Mouse (Mus musculus): Measurements from ENCODE around the gene Gchfr. TPM values are rescaled to one million over a fixed set of nuclear protein-coding genes. Genes with fewer than 3 reads are reported as not detected.

Gene Gchfr
- total and polyA plus RNA-seq, 2 experiments from 2014 or later = 1.9 TPM; not detected in 1

- H3K4me2 ChIP-seq (ENCODE audit: low read depth) = no peak overlapping the region
- DNase-seq = no peak
- peak; percentile 14; the same call in 1 of the 2 replicates for ATAC-seq
- H3K36me3 ChIP-seq (ENCODE audit: insufficient read depth) = no peaks in the 10 kb centered on the region
- no peaks in the 10 kb centered on the region for H3K9me3 ChIP-seq (ENCODE audit: low read length)
- WGBS = 52% methylated on average over 5 of the region's 5 CpGs
- H3K27me3 ChIP-seq (ENCODE audit: insufficient read depth, low read length) = no peaks in the 10 kb centered on the region
- no peaks in the 10 kb centered on the region for H3K4me1 ChIP-seq (ENCODE audit: insufficient read depth)
- TF ChIP-seq CTCF (IDR thresholded peaks at IDR 0.05; ENCODE audit: low read depth) = no peak
- no peak overlapping the region for H3K27ac ChIP-seq (ENCODE audit: low read depth, low read length)
- no peak overlapping the region for H3K9ac ChIP-seq
- no peak overlapping the region for H3K4me3 ChIP-seq (ENCODE audit: low read depth, low read length)
Measured at GRCm38 (mm10) chr2:119202914-119203453, 35.4 kb downstream of the Gchfr start.

GRCm38 (mm10) chr2:119203871-119204460 is 36.4 kb downstream of the Gchfr start:
- no peak for DNase-seq

GRCm38 (mm10) chr2:119207961-119208343 is 40.4 kb downstream of the Gchfr start:
- Histone ChIP-seq H3K9me3 (ENCODE audit: low read length) (no peaks in the 10 kb centered on the region), H3K27me3 (ENCODE audit: insufficient read depth, low read length) (no peaks in the 10 kb centered on the region), H3K27ac (ENCODE audit: low read depth, low read length) (peak overlapping the region; percentile 88), H3K4me3 (ENCODE audit: low read depth, low read length) (peak overlapping the region; percentile 85), H3K9ac (peak overlapping the region; percentile 70), H3K4me1 (ENCODE audit: insufficient read depth) (peaks cover 3% of the 10 kb centered on the region; the same call in 1 of the 2 replicates), H3K4me2 (ENCODE audit: low read depth) (peak overlapping the region; percentile 64), H3K36me3 (ENCODE audit: insufficient read depth) (peaks cover 21% of the 10 kb centered on the region)
- 20% methylated on average over 6 of the region's 6 CpGs for WGBS
- no peak for DNase-seq
- no peak for ATAC-seq
- TF ChIP-seq CTCF (IDR thresholded peaks at IDR 0.05; ENCODE audit: low read depth) = no peak

More at GRCm38 (mm10) chr2:119203871-119204460, 36.4 kb downstream of the Gchfr start:
- no peak overlapping the region for H3K27ac ChIP-seq (ENCODE audit: low read depth, low read length)
- ATAC-seq = no peak
- H3K4me3 ChIP-seq (ENCODE audit: low read depth, low read length) = no peak overlapping the region
- H3K9ac ChIP-seq = no peak overlapping the region
- H3K4me1 ChIP-seq (ENCODE audit: insufficient read depth) = no peaks in the 10 kb centered on the region
- no peaks in the 10 kb centered on the region for H3K27me3 ChIP-seq (ENCODE audit: insufficient read depth, low read length)
- WGBS = 79% methylated on average over 4 of the region's 4 CpGs
- H3K9me3 ChIP-seq (ENCODE audit: low read length) = no peaks in the 10 kb centered on the region
- H3K36me3 ChIP-seq (ENCODE audit: insufficient read depth) = no peaks in the 10 kb centered on the region
- TF ChIP-seq CTCF (IDR thresholded peaks at IDR 0.05; ENCODE audit: low read depth) = no peak
- H3K4me2 ChIP-seq (ENCODE audit: low read depth) = no peak overlapping the region

GRCm38 (mm10) chr2:119208344-119209175 is 41.0 kb downstream of the Gchfr start, which contains the start of the genes Zfyve19 and Dnajc17:
Gene Zfyve19 (plus strand): TSS chr2:119208617.
Gene Dnajc17 (minus strand): TSS chr2:119208795.
- peak; percentile 97 for DNase-seq
- peak within 1 kb of the TSS; percentile 85 for H3K4me3 ChIP-seq (ENCODE audit: low read depth, low read length)
- H3K27ac ChIP-seq (ENCODE audit: low read depth, low read length) = peak within 1 kb of the TSS; percentile 88
- H3K4me2 ChIP-seq (ENCODE audit: low read depth) = peak within 1 kb of the TSS; percentile 69
- peak within 1 kb of the TSS; percentile 70 for H3K9ac ChIP-seq
- H3K9me3 ChIP-seq (ENCODE audit: low read length) = no peaks in the 10 kb centered on the region
- peaks cover 21% of the 10 kb centered on the region for H3K36me3 ChIP-seq (ENCODE audit: insufficient read depth)
- peaks cover 3% of the 10 kb centered on the region; the same call in 1 of the 2 replicates for H3K4me1 ChIP-seq (ENCODE audit: insufficient read depth)
- peak; percentile 99 for ATAC-seq
- TF ChIP-seq CTCF (IDR thresholded peaks at IDR 0.05; ENCODE audit: low read depth) = peak; percentile 14; the same call in 1 of the 2 replicates
- 1% methylated on average over 51 of the region's 51 CpGs for WGBS
- no peaks in the 10 kb centered on the region for H3K27me3 ChIP-seq (ENCODE audit: insufficient read depth, low read length)

- WGBS = 3% methylated on average over 13 of the region's 13 CpGs
- Histone ChIP-seq H3K27ac (ENCODE audit: low read depth, low read length) (peak overlapping the region; percentile 64), H3K4me2 (ENCODE audit: low read depth) (peak overlapping the region; percentile 69), H3K4me1 (ENCODE audit: insufficient read depth) (peaks cover 3% of the 10 kb centered on the region; the same call in 1 of the 2 replicates), H3K27me3 (ENCODE audit: insufficient read depth, low read length) (no peaks in the 10 kb centered on the region), H3K36me3 (ENCODE audit: insufficient read depth) (peaks cover 25% of the 10 kb centered on the region), H3K9me3 (ENCODE audit: low read length) (no peaks in the 10 kb centered on the region), H3K4me3 (ENCODE audit: low read depth, low read length) (peak overlapping the region; percentile 85), H3K9ac (peak overlapping the region; percentile 70)
- peak; percentile 5 for ATAC-seq
- TF ChIP-seq CTCF (IDR thresholded peaks at IDR 0.05; ENCODE audit: low read depth) = no peak
- DNase-seq = no peak
Measured at GRCm38 (mm10) chr2:119209176-119209507, 41.6 kb downstream of the Gchfr start.

Other genes with a start within 250 kb of the Gchfr start
- 2.9 and 4.0 TPM in 2 replicates for gene Chst14, start 241.3 kb upstream of the Gchfr start, total RNA-seq (2014; rRNA removed)
- gene Chst14, start 241.3 kb upstream of the Gchfr start, polyA plus RNA-seq (2015; fragmentation: Nextera tagmentation; extraction: Ambion mirVana) = 3.6 and 3.9 TPM in 2 replicates
- gene Ccdc32, start 138.4 kb upstream of the Gchfr start, total RNA-seq (2014; rRNA removed) = 51.4 and 52.3 TPM in 2 replicates
- gene Ccdc32, start 138.4 kb upstream of the Gchfr start, polyA plus RNA-seq (2015; fragmentation: Nextera tagmentation; extraction: Ambion mirVana) = 56.3 and 64.3 TPM in 2 replicates
- gene Rpusd2, start 133.0 kb upstream of the Gchfr start, total RNA-seq (2014; rRNA removed) = 9.4 and 10.3 TPM in 2 replicates
- 3.6 TPM in 2 replicates for gene Rpusd2, start 133.0 kb upstream of the Gchfr start, polyA plus RNA-seq (2015; fragmentation: Nextera tagmentation; extraction: Ambion mirVana)
- gene Knl1, start 120.7 kb upstream of the Gchfr start, total RNA-seq (2014; rRNA removed) = 4.6 and 5.0 TPM in 2 replicates
- 3.8 and 5.2 TPM in 2 replicates for gene Knl1, start 120.7 kb upstream of the Gchfr start, polyA plus RNA-seq (2015; fragmentation: Nextera tagmentation; extraction: Ambion mirVana)
- gene Rad51, start 55.0 kb upstream of the Gchfr start, total RNA-seq (2014; rRNA removed) = 1.2 and 1.4 TPM in 2 replicates
- 6.3 and 8.4 TPM in 2 replicates for gene Rad51, start 55.0 kb upstream of the Gchfr start, polyA plus RNA-seq (2015; fragmentation: Nextera tagmentation; extraction: Ambion mirVana)
- 45.8 and 57.3 TPM in 2 replicates for gene Rmdn3, start 10.7 kb upstream of the Gchfr start, total RNA-seq (2014; rRNA removed)
- gene Rmdn3, start 10.7 kb upstream of the Gchfr start, polyA plus RNA-seq (2015; fragmentation: Nextera tagmentation; extraction: Ambion mirVana) = 36.4 and 39.5 TPM in 2 replicates
- 0.08 TPM in 1 of 2 replicates, not detected in the other for gene Gm14137, start 6.7 kb downstream of the Gchfr start, total RNA-seq (2014; rRNA removed)
- gene Gm14137, start 6.7 kb downstream of the Gchfr start, polyA plus RNA-seq (2015; fragmentation: Nextera tagmentation; extraction: Ambion mirVana) = 0.09 and 0.28 TPM in 2 replicates
- gene Zfyve19, start 40.8 kb downstream of the Gchfr start, total RNA-seq (2014; rRNA removed) = 37.4 and 38.6 TPM in 2 replicates
- gene Zfyve19, start 40.8 kb downstream of the Gchfr start, polyA plus RNA-seq (2015; fragmentation: Nextera tagmentation; extraction: Ambion mirVana) = 58.3 and 62.5 TPM in 2 replicates
- 30.6 and 41.9 TPM in 2 replicates for gene Dnajc17, start 41.0 kb downstream of the Gchfr start, total RNA-seq (2014; rRNA removed)
- gene Dnajc17, start 41.0 kb downstream of the Gchfr start, polyA plus RNA-seq (2015; fragmentation: Nextera tagmentation; extraction: Ambion mirVana) = 25.2 and 27.0 TPM in 2 replicates
- not detected in 2 replicates for gene Ppp1r14d, start 62.1 kb downstream of the Gchfr start, total RNA-seq (2014; rRNA removed)
- gene Ppp1r14d, start 62.1 kb downstream of the Gchfr start, polyA plus RNA-seq (2015; fragmentation: Nextera tagmentation; extraction: Ambion mirVana) = not detected in 2 replicates
- 1.6 and 1.8 TPM in 2 replicates for gene Spint1, start 69.6 kb downstream of the Gchfr start, total RNA-seq (2014; rRNA removed)
- 0.52 and 1.1 TPM in 2 replicates for gene Spint1, start 69.6 kb downstream of the Gchfr start, polyA plus RNA-seq (2015; fragmentation: Nextera tagmentation; extraction: Ambion mirVana)
- gene Rhov, start 103.5 kb downstream of the Gchfr start, total RNA-seq (2014; rRNA removed) = 20.5 and 27.8 TPM in 2 replicates
- gene Rhov, start 103.5 kb downstream of the Gchfr start, polyA plus RNA-seq (2015; fragmentation: Nextera tagmentation; extraction: Ambion mirVana) = 22.9 and 29.3 TPM in 2 replicates
- 22.5 and 26.7 TPM in 2 replicates for gene Vps18, start 121.0 kb downstream of the Gchfr start, total RNA-seq (2014; rRNA removed)
- gene Vps18, start 121.0 kb downstream of the Gchfr start, polyA plus RNA-seq (2015; fragmentation: Nextera tagmentation; extraction: Ambion mirVana) = 17.5 and 22.3 TPM in 2 replicates
- gene Dll4, start 158.0 kb downstream of the Gchfr start, total RNA-seq (2014; rRNA removed) = 2.8 and 3.7 TPM in 2 replicates
- 2.3 and 2.4 TPM in 2 replicates for gene Dll4, start 158.0 kb downstream of the Gchfr start, polyA plus RNA-seq (2015; fragmentation: Nextera tagmentation; extraction: Ambion mirVana)
- 8.7 and 20.4 TPM in 2 replicates for gene Chac1, start 183.5 kb downstream of the Gchfr start, total RNA-seq (2014; rRNA removed)
- gene Chac1, start 183.5 kb downstream of the Gchfr start, polyA plus RNA-seq (2015; fragmentation: Nextera tagmentation; extraction: Ambion mirVana) = 5.7 and 9.1 TPM in 2 replicates